Mouse (Mus musculus): ENCODE data around the gene Noxa1. TPM values are rescaled to one million over a fixed set of nuclear protein-coding genes. Genes with fewer than 3 reads are reported as not detected.
A peak's percentile ranks its signal among the peaks of the same experiment; 100 is the strongest.

The Noxa1 gene
- total RNA-seq, 2 experiments from 2014 or later = not detected

- peak; percentile 91 to 94 for DNase-seq (ENCODE audit: low spot score in 2 of 2)
- peak within 1 kb of the TSS; percentile 96 for H3K27ac ChIP-seq
- peak within 1 kb of the TSS; percentile 99 for H3K4me3 ChIP-seq
- peak; percentile 43 for TF ChIP-seq CTCF (conservative IDR thresholded peaks at IDR 0.05)
These were observed 40.5 kb downstream of the Noxa1 start, which contains the start of gene Nsmf for GRCm38 (mm10) chr2:25054221-25055067. Gene Nsmf (plus strand): TSS chr2:25054355.

DNA sequence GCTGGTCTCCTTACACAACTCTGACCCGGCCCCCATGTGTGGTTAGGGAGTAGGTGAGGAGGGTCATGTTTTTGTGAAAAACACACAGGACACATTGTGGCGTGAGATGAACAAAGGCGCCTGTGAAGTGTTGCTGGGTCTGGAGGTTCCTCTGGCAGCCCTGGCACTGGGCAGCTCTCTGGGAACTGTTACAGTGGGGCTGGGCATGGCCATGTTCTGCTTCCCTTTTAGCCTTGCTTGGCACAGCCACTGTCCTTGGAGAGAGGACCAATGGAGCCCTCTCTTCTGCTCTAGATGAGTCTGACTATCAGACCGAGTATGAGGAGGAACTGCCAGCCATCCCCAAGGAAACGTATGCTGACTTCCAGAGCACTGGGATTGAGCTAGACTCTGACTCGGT, 41.8 kb downstream of the Noxa1 start:
- Histone ChIP-seq H3K4me3 (no peak overlapping the region), H3K27ac (peak overlapping the region; percentile 96; the same call in 1 of the 2 replicates)
- TF ChIP-seq CTCF (conservative IDR thresholded peaks at IDR 0.05) = no peak
- DNase-seq (ENCODE audit: low spot score in 2 of 2) = no peak

GRCm38 (mm10) chr2:25051450-25051849, 43.5 kb downstream of the Noxa1 start:
- Histone ChIP-seq H3K27ac (peak overlapping the region; percentile 69), H3K4me3 (no peak overlapping the region)
- TF ChIP-seq CTCF (conservative IDR thresholded peaks at IDR 0.05) = 0 out of 2 replicates have a peak, but pooled peaks have one; percentile 4
- no peak for DNase-seq (ENCODE audit: low spot score in 2 of 2)

GRCm38 (mm10) chr2:25050921-25051320, 44.0 kb downstream of the Noxa1 start:
- Histone ChIP-seq H3K27ac (peak overlapping the region; percentile 69), H3K4me3 (no peak overlapping the region)
- TF ChIP-seq CTCF (conservative IDR thresholded peaks at IDR 0.05) = no peak
- peak; percentile 51 to 73 for DNase-seq (ENCODE audit: low spot score in 2 of 2)

DNA sequence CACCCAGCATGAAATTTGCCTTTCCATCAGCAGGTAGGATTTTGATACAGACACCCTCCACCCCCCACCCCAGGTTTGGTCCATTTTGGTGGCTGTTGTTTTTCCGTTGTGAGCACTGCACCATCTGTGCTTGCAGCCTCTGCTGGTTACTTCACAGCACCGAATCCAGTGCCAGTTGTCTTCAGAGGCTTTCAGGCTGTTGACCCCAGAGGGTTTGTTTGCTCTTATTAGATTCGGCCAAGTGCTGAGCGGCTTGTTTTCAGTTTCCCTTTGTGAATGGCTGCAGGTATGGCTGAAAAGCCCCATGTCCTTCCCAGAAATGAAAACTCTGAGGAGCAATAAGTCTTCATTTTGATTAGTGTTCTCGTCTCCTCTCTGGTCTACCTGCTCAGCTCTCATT, 54.9 kb downstream of the Noxa1 start:
- Histone ChIP-seq H3K4me3 (no peak overlapping the region), H3K27ac (no peak overlapping the region)
- TF ChIP-seq CTCF (conservative IDR thresholded peaks at IDR 0.05) = no peak
- DNase-seq (ENCODE audit: low spot score in 2 of 2) = no peak

Small RNAs within 50 kb of the gene (microRNA-seq; reads per million reads assigned to microRNA genes)
- gene Gm24328 (0 reads per million in 2 experiments), gene Mir7664 (0 reads per million in 2 experiments)

Other genes with a start within 250 kb of the Noxa1 start
- 10 to 100 TPM; 63.3 to 70.0 TPM for gene Ehmt1, start 175.5 kb downstream of the Noxa1 start, total RNA-seq (2021)
- 10 to 100 TPM; 11.5 to 18.3 TPM for gene Arrdc1, start 159.9 kb downstream of the Noxa1 start, total RNA-seq (2021)
- gene Zmynd19, start 145.4 kb downstream of the Noxa1 start, total RNA-seq (2021) = 10 to 100 TPM; 35.0 to 36.2 TPM
- 10 to 100 TPM; 30.5 to 39.6 TPM for gene Dph7, start 132.7 kb downstream of the Noxa1 start, total RNA-seq (2021)
- 10 to 100 TPM; 84.0 to 86.9 TPM for gene Mrpl41, start 120.1 kb downstream of the Noxa1 start, total RNA-seq (2021)
- gene Pnpla7, start 119.1 kb downstream of the Noxa1 start, total RNA-seq (2021) = 10 to 100 TPM; 30.7 to 31.4 TPM
- 1,000 to 10,000 TPM in 1 of 2 experiments, 100 to 1,000 TPM in 1; 975 to 1,037 TPM for gene Nsmf, start 40.8 kb downstream of the Noxa1 start, total RNA-seq (2021)
- gene Entpd8, start 14.8 kb downstream of the Noxa1 start, total RNA-seq (2021) = not detected
- gene Nrarp, start 85.6 kb upstream of the Noxa1 start, total RNA-seq (2021) = 10 to 100 TPM; 21.3 to 21.9 TPM
- gene Tor4a, start 101.7 kb upstream of the Noxa1 start, total RNA-seq (2021) = 1 to 10 TPM; 2.2 to 3.0 TPM
- gene Nelfb, start 116.3 kb upstream of the Noxa1 start, total RNA-seq (2021) = 10 to 100 TPM; 57.0 to 58.5 TPM
- gene Stpg3, start 119.5 kb upstream of the Noxa1 start, total RNA-seq (2021) = under 1 TPM in 1 of 2 experiments, not detected in 1; 0.33 TPM
- not detected for gene Fam166a, start 123.6 kb upstream of the Noxa1 start, total RNA-seq (2021)
- gene Tubb4b, start 129.6 kb upstream of the Noxa1 start, total RNA-seq (2021) = 100 to 1,000 TPM; 305 to 309 TPM
- not detected for gene Slc34a3, start 139.2 kb upstream of the Noxa1 start, total RNA-seq (2021)
- gene Rnf224, start 141.6 kb upstream of the Noxa1 start, total RNA-seq (2021) = not detected
- 100 to 1,000 TPM; 228 to 232 TPM for gene Rnf208, start 147.1 kb upstream of the Noxa1 start, total RNA-seq (2021)
- not detected for gene Cysrt1, start 147.3 kb upstream of the Noxa1 start, total RNA-seq (2021)
- 1 to 10 TPM; 2.2 to 2.4 TPM for gene AL732309.1, start 151.7 kb upstream of the Noxa1 start, total RNA-seq (2021)
- gene Tmem203, start 160.3 kb upstream of the Noxa1 start, total RNA-seq (2021) = 10 to 100 TPM; 35.1 to 35.8 TPM
- 10 to 100 TPM; 21.5 to 23.8 TPM for gene Tprn, start 167.5 kb upstream of the Noxa1 start, total RNA-seq (2021)
- 10 to 100 TPM; 64.5 to 69.3 TPM for gene Ssna1, start 177.3 kb upstream of the Noxa1 start, total RNA-seq (2021)
- 10 to 100 TPM; 84.6 to 84.7 TPM for gene Anapc2, start 177.3 kb upstream of the Noxa1 start, total RNA-seq (2021)
- not detected for gene Tmem210, start 193.0 kb upstream of the Noxa1 start, total RNA-seq (2021)
- not detected for gene Lrrc26, start 194.8 kb upstream of the Noxa1 start, total RNA-seq (2021)
- gene Grin1, start 224.0 kb upstream of the Noxa1 start, total RNA-seq (2021) = 100 to 1,000 TPM; 443 to 449 TPM
- 10 to 100 TPM; 56.4 to 58.0 TPM for gene Man1b1, start 237.2 kb upstream of the Noxa1 start, total RNA-seq (2021)

All from layer of hippocampus, adult 2 months (tissue).